Mouse (Mus musculus): Measurements from ENCODE around the gene Nelfcd.

Gene Nelfcd

GRCm38 (mm10) chr2:174473550-174473927 lies 57.9 kb downstream of the Nelfcd start:
- no peak for DNase-seq (ENCODE audit: low spot score)
